11 mouse cellular contexts compared by ENCODE assay signal in genomic region chr10:46712690-46713089, GRCm38 (mm10).
"Had no signal": no experiment of that assay in that cellular context is flagged by ENCODE, and none has a peak within 500 bp of the region (broad histone marks: within the 10 kb centered on the region; RNA-seq: fewer than 3 reads in every experiment).

No protein-coding gene starts in this region.

- H3K27me3 ChIP-seq: limb, embryonic 13.5 days; neural tube, embryonic 12.5 days had no signal

- H3K36me3 ChIP-seq: limb, embryonic 13.5 days; neural tube, embryonic 12.5 days had no signal

- H3K9me3 ChIP-seq: limb, embryonic 13.5 days; neural tube, embryonic 12.5 days had no signal

- DNase-seq: kidney, adult 18-20 months; kidney, postnatal 10 days; left cerebral cortex, postnatal 4 days; lung, adult 18-20 months; lung, postnatal 36 days; right cerebral cortex, adult 18-20 months; right cerebral cortex, postnatal 25 days; thymus, postnatal 4 days had no signal

- H3K4me2 ChIP-seq: limb, embryonic 13.5 days; neural tube, embryonic 12.5 days had no signal

- H3K27ac ChIP-seq: limb, embryonic 13.5 days; liver, embryonic 14.5 days; neural tube, embryonic 12.5 days had no signal

- H3K4me3 ChIP-seq: limb, embryonic 13.5 days; neural tube, embryonic 12.5 days had no signal

- H3K4me1 ChIP-seq: limb, embryonic 13.5 days; neural tube, embryonic 12.5 days had no signal

- H3K9ac ChIP-seq: limb, embryonic 13.5 days; liver, embryonic 14.5 days; neural tube, embryonic 12.5 days had no signal
